Mouse (Mus musculus) T-helper 2 cell (primary cell): ENCODE measurements around the gene Il1r1.

Source experiments
- in situ Hi-C: fragments of 300-600 bp; cut with MboI, MseI; formaldehyde crosslinking; loops from one replicate; pipeline ENCODE4 v1.15.1; 2025; ENCODE audit warnings: high pct_unique_total_duplicates

Gene Il1r1

GRCm38 (mm10) chr1:40224539-40225284 is at the start of gene Il1r1:
Il1r1 (plus strand) TSS chr1:40225080.
- in situ Hi-C loops = no loop called here

- in situ Hi-C loops = no loop called here
These were observed 49.8 kb upstream of the Il1r1 start for GRCm38 (mm10) chr1:40175123-40175522.

DNA sequence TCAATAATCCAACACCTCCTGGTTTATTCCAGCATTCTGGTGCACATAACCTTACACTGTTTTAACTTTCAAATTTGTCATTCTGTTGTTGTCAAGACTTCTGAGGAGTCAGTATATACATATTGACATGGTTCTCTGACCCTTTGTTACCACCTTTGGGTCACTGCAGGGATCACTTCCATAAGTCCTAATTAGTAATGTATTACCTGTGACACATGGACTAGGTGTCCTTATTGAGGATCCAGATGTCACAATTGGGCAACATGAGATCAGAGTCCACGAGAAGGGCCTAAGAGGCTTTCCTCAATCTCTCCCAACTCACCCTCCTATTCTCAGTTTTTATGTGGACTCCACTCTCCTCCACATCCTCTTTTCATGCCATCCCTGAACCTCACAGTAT is 49.1 kb upstream of the Il1r1 start:
- in situ Hi-C loops = no loop called here

- in situ Hi-C loops = no loop called here
These were observed 45.8 kb upstream of the Il1r1 start for GRCm38 (mm10) chr1:40179031-40179430.

- in situ Hi-C loops = no loop called here
These were observed 45.4 kb upstream of the Il1r1 start for GRCm38 (mm10) chr1:40179493-40179892.

DNA sequence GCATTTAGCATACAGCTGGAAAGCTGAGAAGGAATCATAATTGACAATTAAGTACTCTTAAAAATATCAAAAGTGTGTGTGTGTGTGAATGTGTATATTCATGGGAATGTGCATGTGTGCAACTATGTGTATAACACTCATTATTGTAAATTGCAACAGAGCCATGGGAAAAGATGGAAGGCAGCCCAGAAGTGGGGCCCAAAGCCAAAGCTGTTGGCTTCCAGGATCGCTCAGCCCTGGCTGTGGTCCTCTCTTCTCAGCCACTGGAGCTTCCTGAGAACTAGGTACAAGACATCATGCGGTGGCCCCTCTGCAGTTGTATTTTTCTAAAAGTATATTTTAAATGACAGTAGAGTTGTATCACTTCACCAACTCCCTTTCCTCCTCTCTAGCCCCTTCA is 44.0 kb upstream of the Il1r1 start:
- in situ Hi-C loops = no loop called here

GRCm38 (mm10) chr1:40181716-40182115 is 43.2 kb upstream of the Il1r1 start:
- in situ Hi-C loops = no loop called here

GRCm38 (mm10) chr1:40183410-40183809 is 41.5 kb upstream of the Il1r1 start:
- in situ Hi-C loops = no loop called here

DNA sequence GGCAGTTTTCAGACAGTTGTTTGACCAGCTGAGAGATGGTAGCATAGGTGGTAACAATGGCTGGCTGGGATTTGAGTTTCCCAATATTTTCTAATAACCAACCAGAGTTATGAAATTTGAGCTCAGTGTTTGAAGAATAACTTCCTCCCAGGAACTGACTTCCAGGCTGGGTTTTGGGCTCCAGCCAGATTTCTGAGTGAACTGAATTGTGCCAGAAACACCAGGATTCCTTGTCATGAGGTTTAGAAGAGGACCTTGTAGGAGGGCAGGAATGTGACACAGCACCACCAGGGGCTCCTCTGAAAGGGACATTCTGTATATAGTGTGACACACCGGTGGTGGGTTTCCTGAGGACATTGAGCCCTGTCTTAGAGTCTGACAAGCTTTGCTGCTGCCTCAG is 36.9 kb upstream of the Il1r1 start:
- in situ Hi-C loops = no loop called here

GRCm38 (mm10) chr1:40190025-40190424 is 34.9 kb upstream of the Il1r1 start:
- in situ Hi-C loops = no loop called here

DNA sequence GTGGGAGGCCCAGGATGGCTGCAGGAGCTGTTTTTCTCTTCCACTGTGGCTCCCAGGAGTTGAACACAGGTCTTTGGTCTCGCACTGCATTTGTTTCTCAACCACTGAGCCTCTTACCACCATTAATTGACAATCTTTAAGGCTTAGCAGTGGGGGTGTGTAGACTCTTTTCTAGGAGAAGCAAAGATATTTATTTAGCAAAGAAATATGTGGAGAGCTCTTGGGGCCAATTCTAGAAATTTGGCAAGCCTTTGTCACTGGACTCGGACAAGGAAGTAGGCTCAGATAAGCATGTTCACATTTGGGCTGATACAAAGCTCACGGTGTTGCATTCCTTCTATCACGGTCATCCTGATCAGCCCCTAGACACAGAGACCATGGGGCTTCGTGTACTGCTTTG is 34.0 kb upstream of the Il1r1 start:
- in situ Hi-C loops = no loop called here

GRCm38 (mm10) chr1:40194279-40194678 is 30.6 kb upstream of the Il1r1 start:
- in situ Hi-C loops = no loop called here

DNA sequence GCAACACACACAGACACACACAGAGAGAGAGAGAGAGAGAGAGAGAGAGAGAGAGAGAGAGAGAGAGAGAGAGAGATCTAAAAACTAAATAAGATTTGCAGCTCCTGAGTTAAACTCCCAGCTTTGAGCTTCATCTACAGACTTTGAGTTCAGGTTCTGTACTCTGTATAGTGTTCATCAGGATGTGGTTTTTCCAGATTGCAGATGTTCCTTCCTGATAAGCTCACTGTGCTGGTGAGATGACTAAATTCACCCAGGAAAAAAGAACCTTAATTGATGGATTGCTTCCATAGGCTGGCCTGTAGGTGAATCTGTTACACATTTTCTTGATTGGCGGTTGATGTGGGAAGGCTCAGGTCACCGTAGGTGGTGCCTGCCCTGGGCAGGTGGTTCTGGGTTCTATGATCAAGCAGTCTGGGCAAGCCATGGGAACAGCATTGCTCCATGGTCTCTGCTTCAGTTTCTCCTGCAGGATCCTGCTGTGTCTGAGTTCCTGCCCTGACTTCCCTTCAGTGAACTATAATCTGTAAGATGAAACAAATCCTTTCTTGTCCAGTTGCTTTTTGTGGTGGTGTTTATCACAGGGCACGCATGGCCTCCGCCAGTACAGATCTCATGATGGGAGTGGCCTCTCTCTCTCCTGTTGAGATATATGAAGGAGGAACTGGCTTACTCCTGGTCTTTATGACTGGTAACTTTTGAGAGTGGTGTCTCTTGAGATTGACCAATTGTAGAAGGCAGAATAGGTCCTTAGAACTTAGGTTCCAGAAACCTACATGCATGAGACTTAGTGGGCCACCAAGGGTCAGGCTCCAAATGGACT is 11.3 kb upstream of the Il1r1 start:
- in situ Hi-C loops = no loop called here

- in situ Hi-C loops = no loop called here
These were observed 7.4 kb upstream of the Il1r1 start for GRCm38 (mm10) chr1:40217521-40217920.

DNA sequence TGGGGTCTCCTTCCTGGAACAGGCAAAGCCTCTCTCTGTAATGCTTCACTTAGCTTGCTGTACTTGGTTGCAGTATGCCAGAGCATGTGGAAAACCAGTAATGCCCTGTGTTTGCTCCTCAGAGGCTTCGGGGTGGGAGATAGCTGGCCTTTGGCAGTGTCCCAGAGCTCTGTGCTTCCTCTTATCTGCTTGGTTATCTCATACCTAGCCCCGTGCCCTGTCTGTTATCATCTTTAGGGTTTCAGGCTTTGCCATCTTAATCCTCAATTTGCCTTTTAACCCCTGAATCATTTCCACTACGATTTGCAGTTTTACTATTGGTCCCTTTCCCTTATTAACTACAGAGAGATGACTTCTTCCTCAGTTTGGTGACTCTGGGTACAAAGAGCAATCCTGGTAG is 6.3 kb upstream of the Il1r1 start:
- in situ Hi-C loops = no loop called here

DNA sequence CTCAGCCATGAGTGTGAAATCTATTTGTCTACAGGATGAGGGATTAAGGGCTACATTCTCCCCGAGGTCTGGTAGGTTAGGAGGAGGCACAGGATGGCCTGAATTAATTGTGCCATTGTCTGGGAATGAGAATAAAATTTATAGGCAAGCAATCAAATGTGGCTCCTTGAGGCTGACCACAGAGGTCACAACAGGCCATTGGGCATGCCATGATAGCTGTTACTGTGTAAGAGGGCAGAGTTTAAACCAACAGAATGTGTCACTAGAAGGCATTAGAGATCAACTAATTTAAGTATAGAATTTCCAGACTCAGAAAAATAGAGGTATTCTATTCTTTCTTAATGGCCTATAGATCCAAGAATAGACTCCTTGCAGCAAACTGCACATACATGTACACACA is 4.3 kb upstream of the Il1r1 start:
- in situ Hi-C loops = no loop called here

- in situ Hi-C loops = no loop called here
These were observed 3.0 kb upstream of the Il1r1 start for GRCm38 (mm10) chr1:40221864-40222263.

- in situ Hi-C loops = no loop called here
These were observed 2.2 kb upstream of the Il1r1 start for GRCm38 (mm10) chr1:40222680-40223079.

- in situ Hi-C loops = no loop called here
These were observed 1.3 kb upstream of the Il1r1 start for GRCm38 (mm10) chr1:40223591-40223990.

- in situ Hi-C loops = no loop called here
These were observed 700 bp downstream of the Il1r1 start for GRCm38 (mm10) chr1:40225580-40225979.

GRCm38 (mm10) chr1:40229033-40229432 is 4.2 kb downstream of the Il1r1 start:
- in situ Hi-C loops = no loop called here

DNA sequence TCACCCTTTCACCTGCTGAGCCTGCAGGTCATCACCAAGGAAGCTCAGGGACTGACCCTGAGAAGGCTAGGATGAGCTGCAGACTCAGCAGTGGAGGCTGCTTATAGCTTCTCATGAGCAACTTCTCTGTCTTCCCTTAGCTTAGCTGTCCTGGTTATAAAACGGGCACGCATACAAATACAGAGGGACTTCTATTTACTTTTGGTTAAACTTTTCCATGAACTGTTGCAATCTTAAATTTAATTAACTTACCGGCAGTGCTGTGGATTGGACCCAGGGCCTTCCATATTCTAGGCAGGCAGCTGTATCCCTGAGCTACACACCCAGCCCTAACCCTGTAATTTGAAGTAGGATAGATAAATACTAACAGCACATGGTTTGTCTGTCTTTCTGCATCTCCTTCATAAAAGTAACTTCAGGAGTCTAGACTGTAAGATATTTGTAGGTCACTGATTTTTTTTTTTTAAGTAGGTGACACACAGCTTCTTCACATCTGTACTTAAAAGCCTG is 4.9 kb downstream of the Il1r1 start:
- in situ Hi-C loops = no loop called here

DNA sequence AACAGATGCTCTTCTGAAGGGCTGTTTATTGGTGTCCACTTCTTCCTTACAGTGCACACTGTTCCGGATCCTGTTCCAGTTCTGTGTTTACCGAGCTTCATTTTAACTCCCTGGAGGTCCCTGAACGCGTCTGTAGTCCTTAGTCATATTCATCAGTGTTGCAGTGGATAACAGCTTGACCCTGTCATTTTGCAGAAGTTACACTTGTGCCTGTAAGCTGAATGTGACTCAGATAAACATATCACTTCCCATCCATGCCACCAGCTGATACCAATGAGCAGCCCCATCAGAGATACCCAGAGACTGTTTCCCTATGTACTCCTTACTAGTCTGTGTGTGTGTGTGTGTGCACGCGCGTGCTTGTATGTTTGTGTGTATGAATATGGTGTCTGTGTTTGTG is 5.5 kb downstream of the Il1r1 start:
- in situ Hi-C loops = no loop called here
